Mouse (Mus musculus): ENCODE results near the gene Itga10. TPM values are rescaled to one million over a fixed set of nuclear protein-coding genes. Genes with fewer than 3 reads are reported as not detected.
"Not testable (repeated sequence)": the region's sequence is repeated elsewhere in the genome, so short reads cannot be mapped to it uniquely, and the experiment has no call there.

Gene Itga10
- total RNA-seq, 2 experiments from 2014 or later = 1.4 to 1.8 TPM

GRCm38 (mm10) chr3:96634015-96634414, 11.4 kb upstream of the Itga10 start:
- no peak for DNase-seq (ENCODE audit: low spot score in 2 of 2)

GRCm38 (mm10) chr3:96634928-96635879, 10.2 kb upstream of the Itga10 start, which contains the start of the genes Pex11b and Gm42957:
Gene Pex11b (plus strand): TSS chr3:96635376.
Gene Gm42957 (plus strand): TSS chr3:96635474.
- DNase-seq (ENCODE audit: low spot score in 2 of 2) = peak; percentile 82 to 86

GRCm38 (mm10) chr3:96635906-96636305, 9.5 kb upstream of the Itga10 start:
- no peak for DNase-seq (ENCODE audit: low spot score in 2 of 2)

- no peak for DNase-seq (ENCODE audit: low spot score in 2 of 2)
Observed at GRCm38 (mm10) chr3:96636448-96636847, 8.9 kb upstream of the Itga10 start.

- DNase-seq (ENCODE audit: low spot score in 2 of 2) = peak; percentile 52 to 54
Observed at GRCm38 (mm10) chr3:96639219-96639618, 6.2 kb upstream of the Itga10 start.

GRCm38 (mm10) chr3:96647365-96647764, 2.0 kb downstream of the Itga10 start:
- DNase-seq (ENCODE audit: low spot score in 2 of 2) = no peak

- DNase-seq (ENCODE audit: low spot score in 2 of 2) = no peak
Observed at GRCm38 (mm10) chr3:96660901-96661300, 15.5 kb downstream of the Itga10 start.

GRCm38 (mm10) chr3:96662731-96663316, 17.4 kb downstream of the Itga10 start:
- no peak for DNase-seq (ENCODE audit: low spot score in 2 of 2)

GRCm38 (mm10) chr3:96663432-96664239, 18.3 kb downstream of the Itga10 start:
- DNase-seq (ENCODE audit: low spot score in 2 of 2) = peak; percentile 93 to 94

- DNase-seq (ENCODE audit: low spot score in 2 of 2) = not testable (repeated sequence)
Observed at GRCm38 (mm10) chr3:96665732-96666363, 20.5 kb downstream of the Itga10 start.

- no peak for DNase-seq (ENCODE audit: low spot score in 2 of 2)
Observed at GRCm38 (mm10) chr3:96666916-96667315, 21.5 kb downstream of the Itga10 start.

- DNase-seq (ENCODE audit: low spot score in 2 of 2) = no peak
Observed at GRCm38 (mm10) chr3:96667316-96667715, 21.9 kb downstream of the Itga10 start.

- DNase-seq (ENCODE audit: low spot score in 2 of 2) = no peak
Observed at GRCm38 (mm10) chr3:96668424-96669067, 23.2 kb downstream of the Itga10 start.

- DNase-seq (ENCODE audit: low spot score in 2 of 2) = peak; percentile 66 to 76
Observed at GRCm38 (mm10) chr3:96669727-96670468, 24.5 kb downstream of the Itga10 start, which contains the start of gene Ankrd35. Gene Ankrd35 (plus strand): TSS chr3:96670131.

- DNase-seq (ENCODE audit: low spot score in 2 of 2) = no peak
Observed at GRCm38 (mm10) chr3:96671519-96671918, 26.1 kb downstream of the Itga10 start.

GRCm38 (mm10) chr3:96673514-96673913, 28.1 kb downstream of the Itga10 start:
- no peak for DNase-seq (ENCODE audit: low spot score in 2 of 2)

- DNase-seq (ENCODE audit: low spot score in 2 of 2) = no peak
Observed at GRCm38 (mm10) chr3:96674442-96674841, 29.1 kb downstream of the Itga10 start.

GRCm38 (mm10) chr3:96675171-96675570, 29.8 kb downstream of the Itga10 start:
- no peak for DNase-seq (ENCODE audit: low spot score in 2 of 2)

- DNase-seq (ENCODE audit: low spot score in 2 of 2) = no peak
Observed at GRCm38 (mm10) chr3:96675690-96676089, 30.3 kb downstream of the Itga10 start.

- no peak for DNase-seq (ENCODE audit: low spot score in 2 of 2)
Observed at GRCm38 (mm10) chr3:96678456-96678855, 33.1 kb downstream of the Itga10 start.
